In the genomic region with DNA sequence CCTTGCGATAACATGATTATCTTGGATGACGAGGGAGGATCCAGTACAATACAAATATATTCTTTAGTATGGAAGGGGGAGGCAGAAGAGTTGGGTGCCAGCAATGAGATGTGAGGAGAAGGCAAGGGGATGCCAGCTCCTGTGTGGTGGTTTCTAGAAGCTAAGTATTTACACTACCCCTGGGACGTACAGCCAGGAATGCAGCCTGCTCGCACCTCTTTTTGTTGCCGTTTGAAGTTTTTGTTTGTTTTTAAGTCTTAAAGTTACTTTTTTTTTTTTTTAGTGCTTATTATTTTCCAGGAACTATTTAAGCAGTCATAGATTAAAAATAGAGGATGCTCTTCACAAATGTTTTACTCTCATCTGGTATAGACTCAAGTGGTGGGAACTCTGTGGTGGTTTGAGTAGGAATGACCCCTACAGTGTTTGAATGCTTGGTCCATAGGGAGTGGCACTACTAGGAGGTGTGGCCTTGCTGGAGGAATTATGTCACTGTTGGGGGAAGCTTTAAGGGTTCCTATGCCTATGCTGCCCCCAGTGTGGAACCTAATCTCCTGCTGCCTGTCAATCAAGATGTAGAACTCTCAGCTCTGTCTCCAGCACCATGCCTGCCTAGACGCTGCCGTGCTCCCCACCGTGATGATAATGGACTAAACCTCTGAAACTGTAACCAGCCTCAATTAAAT, we compare ENCODE assay signal across 30 mouse cellular contexts. TPM values are rescaled to one million over a fixed set of nuclear protein-coding genes. Genes with fewer than 3 reads are reported as not detected.
"Had no signal": no experiment of that assay in that cellular context is flagged by ENCODE, and none has a peak within 500 bp of the region (broad histone marks: within the 10 kb centered on the region; RNA-seq: fewer than 3 reads in every experiment).

No protein-coding gene starts in this region.

- H3K4me1 ChIP-seq: lung, embryonic 15.5 days; neural tube, embryonic 12.5 days; neural tube, embryonic 15.5 days had no signal

- H3K36me3 ChIP-seq: limb, embryonic 12.5 days; limb, embryonic 15.5 days; lung, embryonic 15.5 days; neural tube, embryonic 12.5 days; neural tube, embryonic 15.5 days had no signal

- DNase-seq: kidney, adult 18-20 months; kidney, adult 9 months; kidney, postnatal 14 days; kidney, postnatal 4 days; left cerebral cortex, postnatal 4 days; liver, postnatal 0 days; lung, postnatal 14 days; lung, postnatal 4 days; midbrain, embryonic 14.5 days; right cerebral cortex, adult 18-20 months; right cerebral cortex, postnatal 14 days; right cerebral cortex, postnatal 4 days; thymus, postnatal 25 days had no signal

- H3K27ac ChIP-seq: limb, embryonic 12.5 days; liver, embryonic 14.5 days; lung, embryonic 15.5 days; neural tube, embryonic 12.5 days; neural tube, embryonic 15.5 days had no signal

- H3K27me3 ChIP-seq: limb, embryonic 12.5 days; limb, embryonic 15.5 days; lung, embryonic 15.5 days; neural tube, embryonic 12.5 days; neural tube, embryonic 15.5 days had no signal

- H3K4me3 ChIP-seq: limb, embryonic 12.5 days; limb, embryonic 15.5 days; lung, embryonic 15.5 days; neural tube, embryonic 12.5 days; neural tube, embryonic 15.5 days had no signal

RNA-seq across cellular contexts. Expression of a gene that starts 9.3 kb away (rescaled TPM):
- total RNA-seq: megakaryocyte progenitor cell, adult 5-6 weeks; megakaryocyte-erythroid progenitor cell, adult 5-6 weeks had no signal
- polyA plus RNA-seq: liver, embryonic 11.5 days; midbrain, embryonic 14.5 days; neural tube, embryonic 12.5 days had no signal

RNA-seq across cellular contexts. Expression of a gene that starts 12.1 kb away (rescaled TPM):
- total RNA-seq: megakaryocyte progenitor cell, adult 5-6 weeks; megakaryocyte-erythroid progenitor cell, adult 5-6 weeks had no signal

RNA-seq across cellular contexts. Expression of a gene that starts 29.1 kb away (rescaled TPM):
- total RNA-seq: layer of hippocampus, adult 18-20 months; layer of hippocampus, postnatal 14 days; left cerebral cortex, adult 8-10 months; left cerebral cortex, postnatal 14 days; left cerebral cortex, postnatal 4 days; megakaryocyte progenitor cell, adult 5-6 weeks; megakaryocyte-erythroid progenitor cell, adult 5-6 weeks had no signal
- polyA plus RNA-seq: kidney, embryonic 16.5 days; limb, embryonic 12.5 days; limb, embryonic 15.5 days; liver, embryonic 11.5 days; liver, embryonic 14.5 days; liver, postnatal 0 days; lung, embryonic 15.5 days; midbrain, embryonic 11.5 days; midbrain, embryonic 14.5 days; neural tube, embryonic 12.5 days; neural tube, embryonic 15.5 days; thymus, postnatal 0 days had no signal

RNA-seq across cellular contexts. Expression of a gene that starts 31.7 kb away (rescaled TPM):
- total RNA-seq: layer of hippocampus, adult 18-20 months; layer of hippocampus, postnatal 14 days; left cerebral cortex, postnatal 14 days; left cerebral cortex, postnatal 4 days; megakaryocyte progenitor cell, adult 5-6 weeks; megakaryocyte-erythroid progenitor cell, adult 5-6 weeks had no signal
- polyA plus RNA-seq: kidney, embryonic 16.5 days; limb, embryonic 12.5 days; limb, embryonic 15.5 days; liver, embryonic 11.5 days; liver, embryonic 14.5 days; liver, postnatal 0 days; lung, embryonic 15.5 days; midbrain, embryonic 11.5 days; midbrain, embryonic 14.5 days; neural tube, embryonic 12.5 days; neural tube, embryonic 15.5 days; stomach, embryonic 14.5 days; thymus, postnatal 0 days had no signal

RNA-seq across cellular contexts. Expression of a gene that starts 38.5 kb away (rescaled TPM):
- total RNA-seq: layer of hippocampus, adult 18-20 months; layer of hippocampus, postnatal 14 days; left cerebral cortex, adult 8-10 months; left cerebral cortex, postnatal 14 days; left cerebral cortex, postnatal 4 days; megakaryocyte progenitor cell, adult 5-6 weeks; megakaryocyte-erythroid progenitor cell, adult 5-6 weeks had no signal
- polyA plus RNA-seq: kidney, embryonic 16.5 days; limb, embryonic 15.5 days; liver, embryonic 11.5 days; liver, embryonic 14.5 days; liver, postnatal 0 days; lung, embryonic 15.5 days; midbrain, embryonic 11.5 days; midbrain, embryonic 14.5 days; neural tube, embryonic 12.5 days; stomach, embryonic 14.5 days; thymus, postnatal 0 days had no signal
